Mouse (Mus musculus): ENCODE measurements around the gene Mdp1.

The Mdp1 gene

GRCm38 (mm10) chr14:55643060-55643907 is 17.0 kb downstream of the Mdp1 start, which contains the start of gene Tm9sf1:
Gene Tm9sf1, minus strand, starts transcription at chr14:55643806.
- peak; percentile 70 for DNase-seq (ENCODE audit: low read depth, low spot score)

- DNase-seq (ENCODE audit: low read depth, low spot score), result no peak
These were observed 17.6 kb downstream of the Mdp1 start for GRCm38 (mm10) chr14:55642679-55643059.

GRCm38 (mm10) chr14:55641291-55641690 is 19.0 kb downstream of the Mdp1 start:
- no peak for DNase-seq (ENCODE audit: low read depth, low spot score)

GRCm38 (mm10) chr14:55640816-55641215 is 19.5 kb downstream of the Mdp1 start:
- no peak for DNase-seq (ENCODE audit: low read depth, low spot score)

GRCm38 (mm10) chr14:55637795-55638194 is 22.5 kb downstream of the Mdp1 start, which contains the start of gene Gm49378:
Gene Gm49378, minus strand, starts transcription at chr14:55637895.
- no peak for DNase-seq (ENCODE audit: low read depth, low spot score)

GRCm38 (mm10) chr14:55635523-55636007 is 24.7 kb downstream of the Mdp1 start, which contains the start of gene Ipo4:
Gene Ipo4, minus strand, starts transcription at chr14:55635957.
- peak; percentile 55 for DNase-seq (ENCODE audit: low read depth, low spot score)

- no peak for DNase-seq (ENCODE audit: low read depth, low spot score)
These were observed 25.3 kb downstream of the Mdp1 start for GRCm38 (mm10) chr14:55634874-55635522.

GRCm38 (mm10) chr14:55629312-55629711 is 31.0 kb downstream of the Mdp1 start:
- no peak for DNase-seq (ENCODE audit: low read depth, low spot score)

GRCm38 (mm10) chr14:55628077-55628827 is 32.1 kb downstream of the Mdp1 start:
- DNase-seq (ENCODE audit: low read depth, low spot score), result no peak

- DNase-seq (ENCODE audit: low read depth, low spot score), result no peak
These were observed 41.7 kb downstream of the Mdp1 start for GRCm38 (mm10) chr14:55618486-55619195.

GRCm38 (mm10) chr14:55617822-55618221 is 42.5 kb downstream of the Mdp1 start, which contains the start of gene Rec8:
Gene Rec8, plus strand, starts transcription at chr14:55618037.
- DNase-seq (ENCODE audit: low read depth, low spot score), result no peak

- no peak for DNase-seq (ENCODE audit: low read depth, low spot score)
These were observed 43.5 kb downstream of the Mdp1 start for GRCm38 (mm10) chr14:55616844-55617243.

- no peak for DNase-seq (ENCODE audit: low read depth, low spot score)
These were observed 44.4 kb downstream of the Mdp1 start for GRCm38 (mm10) chr14:55615876-55616275.

- DNase-seq (ENCODE audit: low read depth, low spot score), result peak; percentile 44
These were observed 45.6 kb downstream of the Mdp1 start for GRCm38 (mm10) chr14:55614565-55615178.

GRCm38 (mm10) chr14:55613346-55613745 is 47.0 kb downstream of the Mdp1 start:
- no peak for DNase-seq (ENCODE audit: low read depth, low spot score)

GRCm38 (mm10) chr14:55608339-55608738 is 52.0 kb downstream of the Mdp1 start:
- DNase-seq (ENCODE audit: low read depth, low spot score), result no peak
